Mouse (Mus musculus) brain, adult 2 months (tissue): ENCODE measurements around the gene Trpm3.

Experiments
- DNase-seq: peaks from one replicate; pipeline ENCODE4 v3.0.0; 2011; ENCODE audit warnings: low read depth, low spot score

Gene Trpm3

GRCm38 (mm10) chr19:22473030-22473712 is 334.3 kb downstream of the Trpm3 start:
- peak; percentile 94 for DNase-seq

DNA sequence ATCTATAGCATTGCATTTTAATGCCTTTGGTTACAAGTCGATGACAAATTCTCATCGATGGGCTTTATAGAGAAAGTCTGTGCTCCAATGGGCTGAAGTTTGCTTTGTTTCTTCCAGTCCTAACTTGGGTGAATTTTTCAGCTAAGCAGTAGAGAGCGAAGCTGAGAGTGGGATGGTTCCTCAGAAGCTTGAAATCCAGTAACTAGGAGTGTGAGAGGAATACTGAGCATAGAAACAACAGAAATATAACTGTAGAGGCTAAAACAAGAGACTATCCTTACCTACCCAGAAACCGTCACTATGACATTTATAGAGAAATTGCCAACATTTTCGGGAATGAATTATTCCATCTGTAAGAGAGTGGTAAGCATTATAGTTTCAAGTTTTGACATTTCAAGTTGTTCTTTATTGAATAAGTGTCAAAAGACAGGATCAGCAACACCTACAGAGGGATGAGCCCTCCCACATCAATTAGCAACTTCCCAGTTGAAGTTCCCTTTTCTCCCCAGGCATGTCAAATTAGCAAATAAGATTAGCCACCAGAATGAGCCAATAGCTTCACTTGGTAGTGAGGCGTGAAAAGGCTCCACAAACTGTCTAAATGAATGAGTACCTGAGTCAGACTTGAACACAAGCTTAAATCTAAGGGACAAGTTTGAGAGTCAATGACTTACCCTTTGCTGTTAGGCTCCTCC is 339.6 kb downstream of the Trpm3 start:
- peak; percentile 38 for DNase-seq

DNA sequence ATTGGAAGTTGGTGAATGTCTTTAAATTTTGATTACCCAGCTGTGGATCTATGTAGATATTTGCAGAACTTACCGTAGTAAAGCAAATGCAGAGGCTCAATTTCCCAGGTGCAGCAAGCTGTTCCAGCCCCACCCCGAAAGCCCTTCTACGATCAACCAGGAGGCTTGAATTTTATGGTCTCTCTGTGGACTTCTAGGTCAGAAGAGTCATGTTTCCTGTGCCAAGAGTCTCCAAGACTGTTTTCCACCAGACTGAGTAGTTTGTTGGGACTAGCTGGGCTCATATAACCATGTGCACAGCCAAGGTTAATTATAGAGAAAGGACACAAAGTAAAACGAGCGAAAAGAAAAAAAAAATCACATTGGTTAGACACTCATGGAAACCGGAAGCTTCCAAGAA is 364.6 kb downstream of the Trpm3 start:
- DNase-seq = peak; percentile 16

- peak; percentile 13 for DNase-seq
Observed at GRCm38 (mm10) chr19:22518508-22518907, 379.7 kb downstream of the Trpm3 start.

- no peak for DNase-seq
Observed at GRCm38 (mm10) chr19:22527944-22528343, 389.1 kb downstream of the Trpm3 start.

- DNase-seq = no peak
Observed at GRCm38 (mm10) chr19:22542990-22543709, 404.3 kb downstream of the Trpm3 start.

- DNase-seq = peak; percentile 82
Observed at GRCm38 (mm10) chr19:22552179-22552578, 413.3 kb downstream of the Trpm3 start.

DNA sequence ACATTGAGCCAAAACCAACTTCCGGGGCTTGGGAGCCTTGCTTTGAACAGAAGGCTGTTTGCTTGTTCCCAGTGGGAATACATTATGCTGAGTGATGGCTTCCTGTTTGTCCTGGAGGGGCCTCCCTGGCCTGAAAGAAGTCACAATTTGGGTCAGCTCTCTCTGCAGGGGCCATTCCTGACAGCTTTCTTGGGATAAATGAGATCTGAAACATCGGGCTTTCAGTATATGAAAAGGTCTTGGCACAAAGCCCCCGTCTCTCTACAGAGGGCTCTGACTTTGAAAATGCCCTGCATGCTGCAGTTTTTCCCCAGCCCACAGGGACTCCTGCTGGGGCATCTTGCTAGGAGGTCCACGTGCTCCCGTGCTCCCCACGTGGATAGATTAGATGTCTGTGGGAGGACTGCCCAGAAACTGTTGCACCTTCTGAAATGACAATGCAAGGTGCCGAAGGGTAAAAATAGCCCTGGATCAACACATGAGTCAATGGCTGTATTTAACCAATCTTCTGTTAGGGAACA is 415.6 kb downstream of the Trpm3 start:
- peak; percentile 94 for DNase-seq

- peak; percentile 30 for DNase-seq
Observed at GRCm38 (mm10) chr19:22572396-22572795, 433.6 kb downstream of the Trpm3 start.

DNA sequence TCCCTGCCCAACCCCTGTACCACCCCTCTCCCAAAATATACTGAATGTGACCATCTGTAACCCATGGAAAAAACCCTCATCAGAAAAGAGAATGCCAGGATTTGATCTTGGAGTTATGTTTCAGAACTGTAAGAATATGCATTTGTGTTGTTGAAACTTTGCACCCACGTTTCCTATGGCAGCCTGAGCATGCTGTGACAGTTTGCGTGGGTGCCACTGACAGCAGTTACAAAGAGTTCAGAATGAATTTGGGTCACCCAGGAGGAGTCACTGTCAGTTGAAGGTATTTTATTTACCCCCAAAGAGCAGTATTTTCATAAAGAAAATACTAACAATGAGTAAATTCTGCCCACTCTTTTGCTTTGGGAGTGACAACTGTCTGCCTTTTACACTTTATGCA is 434.0 kb downstream of the Trpm3 start:
- DNase-seq = peak; percentile 66

DNA sequence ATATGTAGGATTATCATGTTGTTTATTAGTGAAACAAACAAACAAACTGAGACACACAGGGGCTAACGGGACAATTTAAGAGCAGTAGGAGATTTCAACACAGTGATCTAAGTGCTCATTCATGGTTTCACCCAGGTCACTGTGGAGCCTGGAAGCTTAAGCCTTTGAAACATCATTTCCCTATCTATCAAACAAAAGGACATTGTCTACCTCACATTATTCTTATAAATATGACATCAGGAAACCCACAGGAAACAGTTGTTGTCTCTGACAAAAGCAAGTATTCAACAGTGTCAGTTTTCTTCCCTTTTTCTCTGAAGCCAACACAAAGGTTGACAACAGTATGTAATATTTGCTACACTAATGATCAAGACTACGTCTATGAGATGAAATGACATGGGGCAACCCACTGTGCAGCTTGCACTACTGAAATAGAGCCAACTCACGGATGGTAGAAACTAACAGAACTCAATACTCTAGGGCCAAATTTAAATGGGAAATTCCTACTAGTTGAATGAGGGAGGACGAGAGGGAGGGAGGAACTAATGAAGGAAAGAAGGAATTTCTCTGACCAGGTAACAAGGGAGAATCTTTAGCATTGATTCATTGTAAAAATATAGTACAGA is 443.4 kb downstream of the Trpm3 start:
- no peak for DNase-seq

GRCm38 (mm10) chr19:22594492-22594891 is 455.6 kb downstream of the Trpm3 start:
- DNase-seq = no peak

DNA sequence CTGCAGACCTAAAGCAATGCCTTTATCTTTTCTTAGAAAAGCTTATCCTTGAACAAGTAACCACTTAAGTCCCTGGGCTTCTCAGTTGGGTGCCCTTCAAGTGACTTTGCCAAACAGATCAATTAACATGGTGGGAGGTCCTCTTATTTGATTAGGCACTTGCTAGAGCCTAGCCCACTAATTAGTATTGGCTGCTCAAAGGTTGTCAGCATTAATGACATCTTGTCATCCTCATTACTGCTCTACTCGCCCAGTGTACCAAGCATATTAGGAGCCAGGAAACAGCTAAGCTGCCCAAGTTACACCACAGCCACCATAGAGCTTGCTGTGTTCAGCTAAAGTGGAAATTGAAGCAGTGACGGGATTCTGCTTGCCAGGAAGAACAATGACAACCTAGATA is 456.4 kb downstream of the Trpm3 start:
- DNase-seq = no peak

GRCm38 (mm10) chr19:22596715-22597114 is 457.9 kb downstream of the Trpm3 start:
- DNase-seq = peak; percentile 93

DNA sequence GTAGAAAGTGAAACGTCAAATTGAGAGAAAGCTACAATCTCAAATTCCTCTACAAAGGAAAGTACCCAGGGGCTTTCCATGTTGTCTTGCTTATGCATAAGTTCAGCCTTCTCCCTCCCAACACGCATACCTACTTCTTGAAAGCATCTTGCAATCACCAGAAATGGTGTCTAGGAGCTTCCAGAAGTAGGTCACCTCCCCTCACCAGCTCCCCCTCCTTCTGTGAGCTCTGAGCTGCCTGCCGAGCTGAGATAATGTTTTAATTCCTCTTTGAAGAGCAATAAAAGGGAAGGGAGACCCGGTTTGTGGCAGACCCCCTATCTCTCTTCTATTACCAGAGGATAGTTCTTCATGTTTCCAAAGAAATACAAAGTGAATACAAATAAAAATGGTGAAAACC is 465.5 kb downstream of the Trpm3 start:
- DNase-seq = peak; percentile 80

- DNase-seq = no peak
Observed at GRCm38 (mm10) chr19:22607985-22608684, 469.3 kb downstream of the Trpm3 start.

GRCm38 (mm10) chr19:22611621-22612020 is 472.8 kb downstream of the Trpm3 start:
- no peak for DNase-seq

DNA sequence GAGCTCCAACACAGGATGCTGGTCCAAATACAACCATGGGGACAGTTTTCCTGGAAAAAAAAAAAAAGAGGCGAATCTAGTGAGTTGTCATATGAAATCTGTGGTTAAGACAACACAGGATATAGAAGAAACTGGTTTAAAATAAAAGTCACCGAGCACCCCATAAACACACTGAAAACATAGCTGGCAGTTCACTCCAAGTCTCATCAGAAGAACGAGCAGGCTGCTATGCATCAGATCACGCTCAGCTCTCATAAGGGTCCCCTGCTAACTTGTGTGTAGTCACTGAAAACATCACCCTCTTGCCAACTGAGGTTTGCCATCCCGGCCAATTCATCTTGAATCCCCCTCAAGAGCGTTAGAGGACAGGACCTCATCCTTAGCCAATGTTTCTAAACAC is 476.5 kb downstream of the Trpm3 start:
- DNase-seq = no peak

- peak; percentile 65 for DNase-seq
Observed at GRCm38 (mm10) chr19:22624801-22625513, 486.1 kb downstream of the Trpm3 start.

GRCm38 (mm10) chr19:22628878-22629277 is 490.0 kb downstream of the Trpm3 start:
- no peak for DNase-seq

DNA sequence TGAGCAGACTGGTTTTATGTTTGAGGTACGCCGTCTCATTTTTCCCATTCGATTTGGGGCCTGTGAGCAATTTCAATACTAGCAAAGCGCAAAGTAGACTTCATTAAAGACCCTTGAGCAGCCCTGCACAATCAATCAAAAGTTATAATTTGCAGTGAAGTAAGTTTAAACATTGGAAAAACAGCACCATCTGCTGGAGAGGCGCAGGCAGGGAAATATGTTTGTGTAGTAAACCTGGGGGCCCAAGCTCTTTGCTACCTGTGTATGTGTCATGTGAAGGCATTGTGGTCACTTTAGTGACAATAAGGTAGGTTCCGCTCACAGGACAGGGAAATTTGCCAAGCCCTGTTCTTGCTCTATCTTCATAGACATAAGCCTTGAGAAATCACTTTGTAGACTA is 492.5 kb downstream of the Trpm3 start:
- DNase-seq = peak; percentile 69
